Mouse (Mus musculus): ENCODE measurements at regions not wholly inside any gene's neighbourhood (a gene's known extent, or its start where the extent isn't known, plus 50 kb on each side); places are given as distances from the start of the nearest gene placed in this dataset.

DNA sequence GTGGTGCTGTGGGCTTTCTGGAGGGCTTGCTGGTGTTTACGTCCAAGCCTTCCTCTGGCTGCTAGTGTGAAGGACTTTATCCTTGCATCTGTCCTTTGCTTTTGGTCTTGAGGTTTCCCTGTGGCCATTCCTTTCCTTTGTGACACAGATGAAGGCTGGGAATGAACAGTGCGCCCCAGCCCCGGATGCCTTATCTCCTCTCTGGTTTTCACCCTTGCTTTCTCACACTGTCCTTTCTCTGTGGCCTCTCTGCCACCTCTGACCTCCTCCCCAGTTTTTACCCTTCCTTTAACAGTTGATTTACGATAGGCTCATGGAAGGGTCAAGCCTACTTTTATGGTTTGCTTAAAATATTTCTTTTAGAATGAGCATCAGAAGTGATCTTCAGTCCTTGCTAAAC, 53.2 kb downstream of the Gas1 start:
- WGBS, result 44% methylated on average over 4 of the region's 4 CpGs
- no peak for ATAC-seq
- no peak overlapping the region for H3K4me2 ChIP-seq (ENCODE audit: low read depth, low read length)

GRCm38 (mm10) chr13:60123174-60123587, 54.0 kb downstream of the Gas1 start:
- Histone ChIP-seq H3K9ac (ENCODE audit: low read depth, low read length) (no peak overlapping the region), H3K4me1 (ENCODE audit: control insufficient read depth, insufficient read depth, low read length) (peaks cover 3% of the 10 kb centered on the region; the same call in 1 of the 2 replicates), H3K27ac (ENCODE audit: low read length) (no peak overlapping the region), H3K36me3 (ENCODE audit: control insufficient read depth, insufficient read depth, low read length) (no peaks in the 10 kb centered on the region), H3K4me3 (ENCODE audit: low read length) (no peak overlapping the region), H3K4me2 (ENCODE audit: low read depth, low read length) (no peak overlapping the region), H3K27me3 (replicated peaks; ENCODE audit: control insufficient read depth, insufficient read depth, low read length) (0 out of 2 replicates have a peak, but pooled peaks cover 2% of the 10 kb centered on the region), H3K9me3 (ENCODE audit: control insufficient read depth, low read length) (no peaks in the 10 kb centered on the region)
- no peak for ATAC-seq
- 43% methylated on average over 6 of the region's 6 CpGs for WGBS

More for the DNA sequence above, 53.2 kb downstream of the Gas1 start:
- Histone ChIP-seq H3K4me3 (ENCODE audit: low read length) (no peak overlapping the region), H3K9me3 (ENCODE audit: control insufficient read depth, low read length) (no peaks in the 10 kb centered on the region), H3K9ac (ENCODE audit: low read depth, low read length) (no peak overlapping the region), H3K36me3 (ENCODE audit: control insufficient read depth, insufficient read depth, low read length) (no peaks in the 10 kb centered on the region), H3K4me1 (ENCODE audit: control insufficient read depth, insufficient read depth, low read length) (peaks cover 3% of the 10 kb centered on the region; the same call in 1 of the 2 replicates), H3K27ac (ENCODE audit: low read length) (no peak overlapping the region), H3K27me3 (replicated peaks; ENCODE audit: control insufficient read depth, insufficient read depth, low read length) (0 out of 2 replicates have a peak, but pooled peaks cover 2% of the 10 kb centered on the region)

GRCm38 (mm10) chr13:60122341-60123173, 54.6 kb downstream of the Gas1 start:
- 61% methylated on average over 29 of the region's 29 CpGs for WGBS
- Histone ChIP-seq H3K9ac (ENCODE audit: low read depth, low read length) (no peak overlapping the region), H3K36me3 (ENCODE audit: control insufficient read depth, insufficient read depth, low read length) (no peaks in the 10 kb centered on the region), H3K4me3 (ENCODE audit: low read length) (no peak overlapping the region), H3K27ac (ENCODE audit: low read length) (no peak overlapping the region), H3K4me1 (ENCODE audit: control insufficient read depth, insufficient read depth, low read length) (peaks cover 3% of the 10 kb centered on the region; the same call in 1 of the 2 replicates), H3K9me3 (ENCODE audit: control insufficient read depth, low read length) (no peaks in the 10 kb centered on the region), H3K27me3 (replicated peaks; ENCODE audit: control insufficient read depth, insufficient read depth, low read length) (0 out of 2 replicates have a peak, but pooled peaks cover 2% of the 10 kb centered on the region), H3K4me2 (ENCODE audit: low read depth, low read length) (no peak overlapping the region)
- ATAC-seq, result no peak

DNA sequence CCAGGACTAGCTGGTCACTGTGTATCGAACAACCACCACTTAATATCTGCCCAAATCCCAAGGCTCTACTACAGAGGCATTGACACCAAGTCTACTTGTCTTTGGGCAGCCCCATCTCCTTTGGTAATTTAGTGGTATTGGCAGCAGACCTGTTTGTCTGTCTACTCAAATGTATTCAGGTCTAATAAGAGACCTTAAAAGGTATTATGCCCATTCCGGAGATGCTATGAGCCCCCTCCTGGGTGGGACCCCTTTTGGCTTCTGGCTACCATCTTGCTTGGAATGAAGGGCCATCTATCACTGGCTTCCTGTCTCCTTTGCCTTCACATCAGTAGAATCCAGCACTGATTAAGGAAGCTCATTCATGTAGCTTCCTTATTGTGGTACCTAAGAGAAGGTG, 65.7 kb downstream of the Gas1 start:
- no peaks in the 10 kb centered on the region for H3K27me3 ChIP-seq (replicated peaks; ENCODE audit: control insufficient read depth, insufficient read depth, low read length)
- no peak overlapping the region for H3K9ac ChIP-seq (ENCODE audit: low read depth, low read length)
- no peak for ATAC-seq
- no peak overlapping the region for H3K4me2 ChIP-seq (ENCODE audit: low read depth, low read length)
- 89% methylated on average over 2 of the region's 2 CpGs for WGBS
- H3K4me3 ChIP-seq (ENCODE audit: low read length), result no peak overlapping the region
- H3K36me3 ChIP-seq (ENCODE audit: control insufficient read depth, insufficient read depth, low read length), result no peaks in the 10 kb centered on the region
- H3K4me1 ChIP-seq (ENCODE audit: control insufficient read depth, insufficient read depth, low read length), result peaks cover 3% of the 10 kb centered on the region
- no peaks in the 10 kb centered on the region for H3K9me3 ChIP-seq (ENCODE audit: control insufficient read depth, low read length)
- no peak overlapping the region for H3K27ac ChIP-seq (ENCODE audit: low read length)

GRCm38 (mm10) chr13:60110079-60110846, 66.9 kb downstream of the Gas1 start:
- ATAC-seq, result peak; percentile 96
- Histone ChIP-seq H3K9me3 (ENCODE audit: control insufficient read depth, low read length) (no peaks in the 10 kb centered on the region), H3K27ac (ENCODE audit: low read length) (peak overlapping the region; percentile 66), H3K36me3 (ENCODE audit: control insufficient read depth, insufficient read depth, low read length) (no peaks in the 10 kb centered on the region), H3K27me3 (replicated peaks; ENCODE audit: control insufficient read depth, insufficient read depth, low read length) (no peaks in the 10 kb centered on the region), H3K4me3 (ENCODE audit: low read length) (no peak overlapping the region), H3K4me2 (ENCODE audit: low read depth, low read length) (peak overlapping the region; percentile 36), H3K9ac (ENCODE audit: low read depth, low read length) (no peak overlapping the region), H3K4me1 (ENCODE audit: control insufficient read depth, insufficient read depth, low read length) (peaks cover 3% of the 10 kb centered on the region)
- WGBS, result 5% methylated on average over 11 of the region's 11 CpGs

DNA sequence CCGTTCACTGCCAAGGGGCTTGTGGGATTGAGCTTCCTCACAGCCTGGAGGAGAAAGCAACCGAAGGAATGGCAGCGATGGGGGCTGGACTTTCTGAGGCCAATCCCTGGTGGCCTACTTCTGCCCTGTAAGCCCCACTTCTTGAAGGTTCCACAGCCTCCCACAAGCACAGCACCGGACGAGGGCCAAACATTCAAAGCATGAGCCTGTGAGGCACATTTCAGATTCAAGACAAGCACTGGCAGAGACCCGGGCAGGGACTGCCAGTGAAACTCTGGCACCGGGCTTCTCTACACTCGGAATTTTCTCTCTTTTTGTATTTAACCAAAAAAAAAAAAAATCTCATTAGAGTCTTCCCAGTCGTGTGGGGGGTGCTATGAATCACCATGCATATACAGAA, 71.9 kb downstream of the Gas1 start:
- Histone ChIP-seq H3K9me3 (ENCODE audit: control insufficient read depth, low read length) (no peaks in the 10 kb centered on the region), H3K4me3 (ENCODE audit: low read length) (no peak overlapping the region), H3K27me3 (replicated peaks; ENCODE audit: control insufficient read depth, insufficient read depth, low read length) (no peaks in the 10 kb centered on the region), H3K27ac (ENCODE audit: low read length) (no peak overlapping the region), H3K4me2 (ENCODE audit: low read depth, low read length) (no peak overlapping the region), H3K4me1 (ENCODE audit: control insufficient read depth, insufficient read depth, low read length) (peaks cover 3% of the 10 kb centered on the region; the same call in 1 of the 2 replicates), H3K9ac (ENCODE audit: low read depth, low read length) (no peak overlapping the region), H3K36me3 (ENCODE audit: control insufficient read depth, insufficient read depth, low read length) (no peaks in the 10 kb centered on the region)
- WGBS, result 86% methylated on average over 9 of the region's 9 CpGs
- ATAC-seq, result no peak

DNA sequence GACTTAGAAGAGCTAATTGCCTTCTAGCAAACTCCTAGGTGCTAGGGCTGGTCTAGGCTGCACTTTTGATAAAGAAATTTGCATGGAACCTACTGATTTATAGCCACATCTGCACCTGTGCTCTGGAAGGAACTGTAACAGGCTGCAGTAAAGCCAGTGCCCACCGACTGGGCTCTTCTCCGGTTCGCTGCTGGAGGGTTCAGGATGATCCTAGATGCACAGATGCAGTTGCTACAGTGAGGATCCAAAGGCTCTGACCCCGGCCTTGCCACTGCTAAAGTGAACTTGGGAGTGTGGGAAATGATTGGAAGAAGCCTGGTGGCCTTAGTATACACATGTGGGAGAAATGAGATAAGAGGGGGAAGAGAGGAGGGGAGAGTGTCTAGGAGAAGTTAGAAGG, 75.5 kb downstream of the Gas1 start:
- ATAC-seq, result no peak
- Histone ChIP-seq H3K9me3 (ENCODE audit: control insufficient read depth, low read length) (no peaks in the 10 kb centered on the region), H3K4me2 (ENCODE audit: low read depth, low read length) (no peak overlapping the region), H3K36me3 (ENCODE audit: control insufficient read depth, insufficient read depth, low read length) (no peaks in the 10 kb centered on the region), H3K27me3 (replicated peaks; ENCODE audit: control insufficient read depth, insufficient read depth, low read length) (no peaks in the 10 kb centered on the region), H3K4me1 (ENCODE audit: control insufficient read depth, insufficient read depth, low read length) (no peaks in the 10 kb centered on the region), H3K27ac (ENCODE audit: low read length) (no peak overlapping the region), H3K4me3 (ENCODE audit: low read length) (no peak overlapping the region), H3K9ac (ENCODE audit: low read depth, low read length) (no peak overlapping the region)
- WGBS, result 78% methylated on average over 4 of the region's 4 CpGs

- peak; percentile 76 for ATAC-seq
- Histone ChIP-seq H3K36me3 (ENCODE audit: control insufficient read depth, insufficient read depth, low read length) (no peaks in the 10 kb centered on the region), H3K27ac (ENCODE audit: low read length) (peak overlapping the region; percentile 10; the same call in 1 of the 2 replicates), H3K27me3 (replicated peaks; ENCODE audit: control insufficient read depth, insufficient read depth, low read length) (no peaks in the 10 kb centered on the region), H3K9me3 (ENCODE audit: control insufficient read depth, low read length) (no peaks in the 10 kb centered on the region), H3K9ac (ENCODE audit: low read depth, low read length) (no peak overlapping the region), H3K4me1 (ENCODE audit: control insufficient read depth, insufficient read depth, low read length) (no peaks in the 10 kb centered on the region), H3K4me2 (ENCODE audit: low read depth, low read length) (no peak overlapping the region), H3K4me3 (ENCODE audit: low read length) (no peak overlapping the region)
- 57% methylated on average over 12 of the region's 12 CpGs for WGBS
These were observed 76.7 kb downstream of the Gas1 start for GRCm38 (mm10) chr13:60100130-60101112.
